Mouse (Mus musculus) limb, embryonic 12.5 days (tissue): ENCODE data around the gene Gpc5. TPM values are rescaled to one million over a fixed set of nuclear protein-coding genes. Genes with fewer than 3 reads are reported as not detected.
A peak's percentile ranks its signal among the peaks of the same experiment; 100 is the strongest.

Source experiments
- ATAC-seq: fragments of 200-750 bp; cut with Nextera tagmentation; 2 replicates; pipeline ENCODE4 v1.8.0; 2017; ENCODE audit warnings: low read depth, moderate TSS enrichment; ENCODE audit not compliant: insufficient number of reproducible peaks, insufficient read depth, low FRiP score, low TSS enrichment
- H3K27ac ChIP-seq: fragments of 300-500 bp; sonication (generic); 2 replicates; pipeline ENCODE4 v1.5.1; 2016; ENCODE audit warnings: mild to moderate bottlenecking, moderate library complexity
- H3K27me3 ChIP-seq: fragments of 300-500 bp; sonication (generic); 2 replicates; pipeline ENCODE4 v1.6.1; 2016; ENCODE audit warnings: mild to moderate bottlenecking, moderate library complexity
- H3K36me3 ChIP-seq: fragments of 300-500 bp; sonication (generic); 2 replicates; pipeline ENCODE4 v1.6.1; 2016; ENCODE audit warnings: mild to moderate bottlenecking, moderate library complexity
- H3K4me1 ChIP-seq: fragments of 300-500 bp; sonication (generic); replicated peaks from 2 replicates; pipeline ENCODE4 v1.6.1; 2016
- H3K4me2 ChIP-seq: fragments of 300-500 bp; sonication (generic); 2 replicates; pipeline ENCODE4 v1.6.1; 2016; ENCODE audit warnings: mild to moderate bottlenecking, moderate library complexity
- H3K4me3 ChIP-seq: fragments of 300-500 bp; sonication (generic); replicated peaks from 2 replicates; pipeline ENCODE4 v1.5.1; 2016; ENCODE audit warnings: mild to moderate bottlenecking
- H3K9ac ChIP-seq: fragments of 300-500 bp; sonication (generic); replicated peaks from 2 replicates; pipeline ENCODE4 v1.6.1; 2016; ENCODE audit warnings: mild to moderate bottlenecking, moderate library complexity
- H3K9me3 ChIP-seq: fragments of 300-500 bp; sonication (generic); 2 replicates; pipeline ENCODE4 v1.6.1; 2016; ENCODE audit warnings: mild to moderate bottlenecking, moderate library complexity
- WGBS: fragments of 180-500 bp; shearing (Covaris S2); methylation state at CpG from one replicate; pipeline ENCODE4 v1.1.7; 2016; 5-methylcytosine and 5-hydroxymethylcytosine counted together
- polyA plus RNA-seq: library from polyadenylated mRNA; unstranded; fragments of >200 nt; fragmentation: Nextera tagmentation; extraction: Ambion mirVana; gene quantifications from 2 replicates; pipeline ENCODE4 v1.2.1, GENCODE M21; 2016

Gene Gpc5
- polyA plus RNA-seq, 1 experiment from 2014 or later, result 1.2 TPM

- Histone ChIP-seq H3K4me3 (no peak overlapping the region), H3K4me2 (no peak overlapping the region), H3K9me3 (no peaks in the 10 kb centered on the region), H3K27ac (no peak overlapping the region), H3K9ac (no peak overlapping the region), H3K27me3 (no peaks in the 10 kb centered on the region), H3K4me1 (no peaks in the 10 kb centered on the region), H3K36me3 (no peaks in the 10 kb centered on the region)
- no peak for ATAC-seq
- 53% methylated on average over 3 of the region's 3 CpGs for WGBS
Measured at GRCm38 (mm10) chr14:115432368-115432767, 340.4 kb downstream of the Gpc5 start.

- no peaks in the 10 kb centered on the region for H3K27me3 ChIP-seq
- H3K4me2 ChIP-seq, result no peak overlapping the region
- no peaks in the 10 kb centered on the region for H3K4me1 ChIP-seq
- H3K9ac ChIP-seq, result no peak overlapping the region
- no peak overlapping the region for H3K4me3 ChIP-seq
- no peak overlapping the region for H3K27ac ChIP-seq
- no peaks in the 10 kb centered on the region for H3K36me3 ChIP-seq
- 65% methylated on average over 2 of the region's 2 CpGs for WGBS
- no peaks in the 10 kb centered on the region for H3K9me3 ChIP-seq
- no peak for ATAC-seq
Measured at GRCm38 (mm10) chr14:115436617-115437016, 344.6 kb downstream of the Gpc5 start.

DNA sequence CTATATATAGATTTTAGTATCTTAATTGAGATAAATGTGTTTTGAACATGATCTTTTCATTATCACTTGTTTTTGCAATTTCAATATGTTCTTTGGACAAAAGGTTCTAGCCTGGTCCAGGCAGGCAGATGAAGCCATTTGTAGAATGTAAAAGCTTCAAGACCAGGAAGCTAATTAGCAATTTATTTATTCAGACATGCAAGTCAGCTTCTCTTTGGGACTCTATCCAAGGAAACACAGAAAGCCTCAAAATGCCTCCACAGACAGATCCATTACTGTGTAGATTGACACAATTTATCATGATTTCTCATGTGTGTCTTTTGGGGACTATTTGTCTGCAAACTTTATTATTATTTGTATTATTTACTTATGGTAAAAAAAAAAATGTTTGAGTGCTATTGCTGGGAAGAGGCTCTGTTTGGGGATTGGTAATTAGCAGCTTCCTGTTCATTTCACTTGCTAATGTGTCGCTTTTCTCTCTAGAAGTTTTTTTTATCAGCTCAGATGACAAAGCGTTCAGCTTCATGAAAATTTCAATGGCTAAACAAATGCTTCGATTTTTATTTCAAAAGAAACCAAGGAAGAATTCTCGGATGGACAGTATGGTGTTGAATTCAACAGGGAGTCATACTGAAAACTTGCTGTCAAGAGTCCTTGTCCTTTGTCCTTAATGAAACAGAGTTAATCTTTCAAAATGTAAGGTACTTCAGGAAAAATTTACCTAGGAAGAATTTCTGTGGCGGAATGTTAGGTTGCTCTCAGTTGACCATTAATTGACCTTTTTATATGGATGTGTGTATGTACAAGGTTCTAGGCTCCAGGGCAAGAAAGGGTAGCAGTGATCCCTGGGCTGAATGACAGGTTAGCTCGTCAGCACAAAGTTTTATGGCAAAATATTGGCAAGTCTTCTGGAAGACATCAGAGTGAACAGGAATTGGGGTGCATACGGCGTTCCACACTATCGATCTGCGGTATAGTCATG, 353.1 kb downstream of the Gpc5 start:
- no peak for ATAC-seq
- Histone ChIP-seq H3K36me3 (no peaks in the 10 kb centered on the region), H3K27me3 (no peaks in the 10 kb centered on the region), H3K9me3 (no peaks in the 10 kb centered on the region), H3K9ac (no peak overlapping the region), H3K27ac (no peak overlapping the region), H3K4me2 (no peak overlapping the region), H3K4me3 (no peak overlapping the region), H3K4me1 (no peaks in the 10 kb centered on the region)
- 81% methylated on average over 10 of the region's 10 CpGs for WGBS

GRCm38 (mm10) chr14:115450938-115451337, 358.9 kb downstream of the Gpc5 start:
- no peak overlapping the region for H3K4me3 ChIP-seq
- ATAC-seq, result no peak
- 53% methylated on average over 2 of the region's 2 CpGs for WGBS
- H3K9ac ChIP-seq, result no peak overlapping the region
- H3K27ac ChIP-seq, result no peak overlapping the region
- no peak overlapping the region for H3K4me2 ChIP-seq
- H3K4me1 ChIP-seq, result no peaks in the 10 kb centered on the region
- H3K36me3 ChIP-seq, result no peaks in the 10 kb centered on the region
- no peaks in the 10 kb centered on the region for H3K9me3 ChIP-seq
- no peaks in the 10 kb centered on the region for H3K27me3 ChIP-seq

- Histone ChIP-seq H3K9ac (no peak overlapping the region), H3K4me2 (no peak overlapping the region), H3K9me3 (no peaks in the 10 kb centered on the region), H3K4me3 (no peak overlapping the region), H3K4me1 (peaks cover 1% of the 10 kb centered on the region; the same call in 1 of the 2 replicates), H3K27ac (no peak overlapping the region), H3K27me3 (no peaks in the 10 kb centered on the region), H3K36me3 (no peaks in the 10 kb centered on the region)
- ATAC-seq, result no peak
- WGBS, result 40% methylated on average over 5 of the region's 5 CpGs
Measured at GRCm38 (mm10) chr14:115467960-115468359, 375.9 kb downstream of the Gpc5 start.

DNA sequence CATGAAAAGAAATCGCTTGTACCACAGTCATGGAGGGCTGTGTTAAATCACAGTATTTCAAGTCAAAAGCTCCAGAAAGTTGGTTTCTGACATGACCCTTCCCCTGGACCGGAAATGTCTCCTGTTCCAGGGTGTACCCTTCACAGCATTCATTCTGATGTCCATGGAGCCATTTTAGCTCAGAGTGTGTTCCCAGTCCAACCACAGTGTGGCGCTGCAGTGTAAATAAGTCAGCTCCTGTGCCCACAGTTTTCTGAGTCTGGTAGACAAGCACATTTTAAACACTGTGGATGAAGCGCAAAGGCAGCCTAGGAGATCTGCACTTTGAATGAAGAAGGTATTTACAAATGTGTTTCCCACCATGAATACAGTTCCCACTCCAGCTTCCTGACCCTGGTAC, 383.2 kb downstream of the Gpc5 start:
- H3K9me3 ChIP-seq, result no peaks in the 10 kb centered on the region
- no peak overlapping the region for H3K9ac ChIP-seq
- no peaks in the 10 kb centered on the region for H3K36me3 ChIP-seq
- no peak for ATAC-seq
- no peaks in the 10 kb centered on the region for H3K27me3 ChIP-seq
- WGBS, result 51% methylated on average over 4 of the region's 4 CpGs
- no peak overlapping the region for H3K4me3 ChIP-seq
- no peak overlapping the region for H3K27ac ChIP-seq
- no peak overlapping the region for H3K4me2 ChIP-seq
- H3K4me1 ChIP-seq, result peaks cover 4% of the 10 kb centered on the region; the same call in 1 of the 2 replicates

DNA sequence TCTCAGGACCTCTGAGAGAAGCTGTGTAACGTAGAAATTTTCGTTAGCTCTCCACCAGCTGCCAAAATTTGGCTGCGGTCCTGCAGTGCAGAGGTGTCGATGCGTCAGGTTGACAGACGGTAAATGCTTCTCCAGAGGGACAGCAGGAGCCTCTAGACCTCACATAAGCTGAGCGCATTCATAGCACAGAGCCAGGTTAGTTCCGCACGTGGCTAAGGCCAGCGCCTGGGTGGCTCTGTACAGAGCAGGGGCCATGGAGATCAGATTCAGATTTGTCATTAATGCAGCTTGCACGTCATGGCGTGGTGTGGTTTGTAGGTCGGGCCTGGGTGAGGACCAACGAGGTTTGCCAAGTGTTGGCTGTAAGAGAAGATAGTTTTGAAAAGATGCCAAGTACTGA, 385.3 kb downstream of the Gpc5 start:
- no peak overlapping the region for H3K4me2 ChIP-seq
- no peak overlapping the region for H3K27ac ChIP-seq
- peak; percentile 64 for ATAC-seq

GRCm38 (mm10) chr14:115485090-115485489, 393.1 kb downstream of the Gpc5 start:
- no peak for ATAC-seq
- Histone ChIP-seq H3K9me3 (no peaks in the 10 kb centered on the region), H3K4me2 (no peak overlapping the region), H3K27me3 (no peaks in the 10 kb centered on the region), H3K27ac (no peak overlapping the region), H3K36me3 (no peaks in the 10 kb centered on the region), H3K9ac (no peak overlapping the region), H3K4me3 (no peak overlapping the region), H3K4me1 (no peaks in the 10 kb centered on the region)

More for the DNA sequence above, 385.3 kb downstream of the Gpc5 start:
- Histone ChIP-seq H3K9ac (no peak overlapping the region), H3K4me3 (no peak overlapping the region), H3K4me1 (peaks cover 4% of the 10 kb centered on the region; the same call in 1 of the 2 replicates), H3K36me3 (no peaks in the 10 kb centered on the region), H3K27me3 (no peaks in the 10 kb centered on the region), H3K9me3 (no peaks in the 10 kb centered on the region)
- WGBS, result 55% methylated on average over 14 of the region's 14 CpGs

DNA sequence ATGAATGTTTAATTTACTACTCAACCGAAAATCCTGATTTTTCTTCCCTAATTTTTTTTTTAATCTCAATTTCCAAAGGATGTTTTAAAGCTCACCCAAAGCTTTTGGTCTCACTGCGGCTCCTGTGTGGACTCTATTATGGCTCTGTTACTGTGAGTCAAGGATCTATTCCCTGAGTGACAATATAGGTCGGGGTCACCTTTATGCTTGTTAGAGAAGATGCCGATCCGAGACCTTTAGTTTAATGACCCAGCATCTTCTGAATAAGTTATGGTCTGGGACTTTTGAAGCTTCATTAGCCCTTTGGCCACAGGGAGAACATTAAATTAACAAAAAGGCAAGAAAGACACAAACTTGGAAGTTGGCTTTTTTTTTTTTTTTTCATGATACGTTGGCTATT, 408.8 kb downstream of the Gpc5 start:
- H3K4me1 ChIP-seq, result no peaks in the 10 kb centered on the region
- no peaks in the 10 kb centered on the region for H3K9me3 ChIP-seq
- H3K27ac ChIP-seq, result no peak overlapping the region
- H3K9ac ChIP-seq, result no peak overlapping the region
- WGBS, result 79% methylated on average over 6 of the region's 6 CpGs
- H3K27me3 ChIP-seq, result no peaks in the 10 kb centered on the region
- ATAC-seq, result no peak
- H3K4me2 ChIP-seq, result no peak overlapping the region
- no peaks in the 10 kb centered on the region for H3K36me3 ChIP-seq
- no peak overlapping the region for H3K4me3 ChIP-seq

DNA sequence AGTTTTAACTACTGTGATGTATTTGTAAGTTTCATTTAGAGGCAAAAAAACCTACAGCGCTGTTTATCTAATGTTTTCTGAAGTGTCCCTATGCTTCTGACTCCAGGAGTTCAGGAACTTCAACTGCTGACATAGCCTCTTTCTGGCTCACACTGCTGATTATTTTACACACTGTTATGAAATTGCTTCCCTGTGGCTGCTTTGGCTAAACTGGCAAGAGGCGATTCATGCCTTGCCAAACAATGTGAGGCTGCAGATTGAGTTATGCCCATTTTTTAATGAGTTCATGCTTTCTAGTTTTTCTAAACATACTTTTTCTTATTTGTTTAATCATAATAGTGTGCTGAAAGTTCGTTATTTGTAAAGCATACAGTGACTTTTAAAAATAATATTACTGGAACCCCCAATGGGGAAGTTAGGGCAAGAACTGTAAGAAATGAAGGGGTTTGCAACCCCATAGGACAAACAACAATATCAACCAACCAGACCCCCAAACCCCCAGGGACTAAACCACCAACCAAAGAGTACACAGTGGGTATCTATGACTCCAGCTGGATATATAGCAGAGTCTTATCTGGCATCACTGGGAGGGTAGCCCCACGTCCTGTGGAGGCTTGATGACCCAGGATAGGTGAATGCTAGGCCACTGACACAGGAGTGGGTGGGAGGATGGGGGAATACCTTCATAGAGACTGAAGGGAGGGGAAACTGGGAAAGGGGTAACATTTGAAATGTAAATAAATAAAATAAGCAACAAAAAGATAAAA, 454.7 kb downstream of the Gpc5 start:
- no peaks in the 10 kb centered on the region for H3K4me1 ChIP-seq
- H3K9ac ChIP-seq, result no peak overlapping the region
- ATAC-seq, result 0 out of 2 replicates have a peak, but pooled peaks have one; percentile 59
- H3K9me3 ChIP-seq, result no peaks in the 10 kb centered on the region
- H3K36me3 ChIP-seq, result no peaks in the 10 kb centered on the region
- 80% methylated on average over 4 of the region's 4 CpGs for WGBS
- H3K4me3 ChIP-seq, result no peak overlapping the region
- H3K27ac ChIP-seq, result no peak overlapping the region
- no peaks in the 10 kb centered on the region for H3K27me3 ChIP-seq
- no peak overlapping the region for H3K4me2 ChIP-seq

GRCm38 (mm10) chr14:115551996-115552395, 460.0 kb downstream of the Gpc5 start:
- Histone ChIP-seq H3K36me3 (no peaks in the 10 kb centered on the region), H3K9ac (no peak overlapping the region), H3K27ac (no peak overlapping the region), H3K27me3 (no peaks in the 10 kb centered on the region), H3K4me1 (no peaks in the 10 kb centered on the region), H3K4me2 (no peak overlapping the region), H3K4me3 (no peak overlapping the region), H3K9me3 (no peaks in the 10 kb centered on the region)
- ATAC-seq, result no peak
- 82% methylated on average over 4 of the region's 4 CpGs for WGBS
